Mouse (Mus musculus) layer of hippocampus, postnatal 14 days (tissue): ENCODE data around the gene Nphs2. TPM values are rescaled to one million over a fixed set of nuclear protein-coding genes. Genes with fewer than 3 reads are reported as not detected.
"Not testable (repeated sequence)": the region's sequence is repeated elsewhere in the genome, so short reads cannot be mapped to it uniquely, and the experiment has no call there.

Experiments used
- DNase-seq, 2 experiments: peaks; one replicate each; pipeline ENCODE4 v3.0.0; 2021 to 2022; ENCODE audit warnings: low spot score in 2 of 2, mixed read lengths in 1 of 2
- long read RNA-seq, 2 experiments: library from polyadenylated mRNA; stranded (forward); transcript quantifications; one replicate each; pipeline ENCODE4 v2.0.0; 2021
- total RNA-seq, 2 experiments: library from RNA; stranded (reverse); gene quantifications; 2 replicates each; pipeline ENCODE4 v1.2.3; 2021

The Nphs2 gene
- not detected for total RNA-seq
- long read RNA-seq, experiment 1, result 0 reads
- long read RNA-seq, experiment 2, result 0 reads

DNA sequence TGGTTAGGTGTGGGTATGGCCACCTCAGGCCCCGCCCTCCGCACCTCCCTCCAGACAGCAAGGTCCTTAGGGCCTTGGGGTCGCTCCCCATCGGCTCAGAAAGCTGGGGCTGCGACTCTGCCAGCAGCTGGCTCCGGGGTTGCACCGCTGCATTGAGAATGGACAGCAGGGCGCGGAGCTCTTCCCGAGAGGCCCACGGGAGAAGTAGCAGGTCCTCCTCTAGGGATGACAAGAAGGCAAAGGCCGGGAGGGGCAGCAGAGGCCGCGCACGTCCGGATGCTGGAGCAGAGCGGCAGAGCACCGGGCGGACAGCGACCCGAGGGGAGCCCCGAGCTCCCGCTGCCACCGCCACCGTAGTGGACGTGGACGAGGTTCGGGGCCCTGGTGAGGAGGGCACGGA lies at the start of gene Nphs2:
Gene Nphs2 (plus strand): TSS at position 98 of the 400 bp plus-strand sequence.
- DNase-seq, result no peak

DNA sequence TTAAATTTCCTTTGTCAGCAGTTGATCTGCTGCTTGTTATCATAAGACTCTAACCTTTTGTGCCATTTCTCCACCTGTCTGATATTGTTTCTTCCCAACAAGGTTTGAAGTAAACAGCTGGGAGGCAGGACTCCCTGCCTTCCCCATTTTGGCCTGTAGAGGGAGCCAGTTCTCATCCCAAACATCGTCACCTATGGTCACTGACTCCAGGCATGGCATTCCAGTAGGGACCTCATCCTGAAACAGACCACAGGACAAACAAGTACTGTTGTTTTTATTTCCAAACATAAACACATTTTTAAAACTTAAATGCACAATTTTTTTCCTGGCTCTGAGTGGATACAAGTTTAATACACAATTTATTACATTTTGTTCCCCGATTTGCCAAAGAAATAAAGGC lies 47.2 kb upstream of the Nphs2 start:
- peak; percentile 45 to 58 for DNase-seq

DNA sequence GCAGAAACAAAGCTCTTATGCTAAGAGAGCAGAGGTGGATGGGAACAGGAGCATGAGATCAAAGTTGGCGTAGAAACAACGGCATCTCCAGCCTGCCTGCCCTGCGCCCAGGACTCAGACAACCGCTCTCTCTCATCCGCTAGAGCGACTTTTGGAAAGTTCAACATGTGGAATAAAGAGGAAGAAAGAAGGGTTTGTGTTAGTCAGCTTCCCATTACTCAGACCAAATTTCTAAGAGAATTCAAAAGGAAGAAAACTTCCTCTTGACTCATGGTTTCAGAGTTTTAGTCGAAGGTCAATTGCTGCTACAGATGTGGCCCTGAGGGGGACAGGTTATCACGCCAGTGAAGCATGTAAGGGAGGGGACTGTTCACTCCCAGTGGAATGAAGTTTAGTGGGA lies 46.6 kb upstream of the Nphs2 start:
- DNase-seq, result no peak

DNA sequence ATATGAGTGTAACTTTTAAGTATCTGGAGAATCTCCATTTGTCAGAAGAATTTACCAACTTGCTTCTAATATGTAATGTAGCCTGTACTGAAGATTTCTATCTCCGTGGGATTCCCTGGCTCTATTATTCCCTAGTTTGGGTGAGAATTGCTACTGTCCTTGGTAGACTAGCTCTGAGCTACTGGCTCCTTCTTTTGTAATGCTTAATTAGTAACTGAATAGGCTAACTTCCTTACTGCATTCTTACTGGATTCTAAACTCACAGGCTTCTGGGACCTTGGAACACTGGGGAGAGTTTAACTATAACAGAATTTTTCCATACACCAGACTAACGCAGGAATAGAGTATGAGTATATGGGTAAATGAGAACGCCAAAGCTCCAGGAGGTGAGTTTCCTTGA lies 42.0 kb upstream of the Nphs2 start:
- DNase-seq, result not testable (repeated sequence)

DNA sequence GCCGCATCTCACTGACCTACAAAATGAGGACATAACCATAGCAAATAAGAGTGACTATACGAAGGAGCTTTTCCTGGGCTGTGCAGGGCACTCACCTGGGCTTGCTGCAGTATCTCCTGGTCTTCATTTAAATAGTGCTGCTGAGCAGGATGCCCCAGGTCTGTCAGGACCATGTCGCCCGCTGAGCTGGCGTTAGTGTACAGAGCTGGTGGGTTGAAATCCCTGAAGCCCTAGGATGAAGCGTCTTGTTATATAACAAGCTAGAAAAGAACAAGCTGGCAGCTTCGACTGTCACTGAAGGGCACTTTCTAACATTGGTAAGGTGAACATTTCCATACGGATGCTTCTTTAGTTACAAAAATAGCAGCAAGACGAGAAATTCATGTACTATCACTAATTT lies 40.1 kb upstream of the Nphs2 start:
- DNase-seq, result no peak

DNA sequence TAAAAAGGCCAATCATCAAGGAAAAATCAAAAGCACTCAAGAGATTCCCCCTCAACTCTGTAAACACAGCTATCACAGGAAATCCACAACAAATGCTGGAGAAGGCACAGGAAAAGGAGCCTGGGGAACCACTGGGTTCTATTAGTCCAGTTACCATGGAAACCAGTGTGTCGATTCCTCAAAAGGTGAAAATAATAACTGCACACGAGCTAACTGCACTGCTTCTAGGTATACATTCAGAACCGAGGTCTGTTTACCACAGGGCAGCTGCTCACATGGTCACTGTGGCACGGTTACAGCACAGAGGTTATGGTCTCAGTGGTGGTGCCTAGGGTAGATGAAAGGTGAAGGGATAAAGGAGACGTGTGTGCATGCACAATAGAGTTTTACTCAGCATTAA lies 38.9 kb upstream of the Nphs2 start:
- no peak for DNase-seq

DNA sequence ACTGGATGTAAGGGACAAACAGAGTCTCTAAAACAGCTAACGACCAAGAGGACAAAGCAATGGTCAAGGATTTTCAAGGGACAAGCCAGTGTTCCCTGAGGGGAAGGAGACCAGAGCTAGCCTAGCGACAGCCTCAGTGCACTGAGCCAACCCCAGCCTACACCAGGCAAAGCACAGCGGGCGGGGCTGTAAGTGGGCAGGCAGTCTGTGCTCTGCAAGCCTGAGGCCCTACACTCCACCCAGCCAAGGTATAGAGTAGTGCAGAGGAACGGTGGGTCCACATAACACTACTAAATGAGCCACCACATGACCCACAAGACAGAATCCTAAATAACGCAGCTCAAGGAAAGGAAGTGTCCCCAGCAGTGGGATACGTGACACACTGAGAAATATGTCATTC lies 36.9 kb upstream of the Nphs2 start:
- no peak for DNase-seq

DNA sequence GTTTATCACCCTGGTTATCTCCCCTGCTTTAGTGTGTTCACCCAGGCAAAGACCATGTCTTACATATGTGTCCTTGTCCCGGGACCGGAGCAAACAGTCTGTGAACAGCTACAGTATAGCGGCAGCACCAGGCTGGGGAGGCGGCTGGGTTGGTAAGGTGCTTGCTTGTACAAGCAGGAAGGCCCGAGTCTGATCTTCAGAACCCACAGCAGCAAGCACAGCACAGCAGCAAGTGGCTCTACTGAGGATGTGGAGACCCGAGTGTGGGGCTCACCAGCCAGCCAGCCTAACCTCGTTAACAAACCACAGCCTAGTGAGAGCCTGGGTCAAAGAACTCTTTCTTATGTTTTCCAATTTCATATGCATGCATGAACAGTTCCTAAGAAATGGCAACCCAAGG lies 30.4 kb upstream of the Nphs2 start:
- DNase-seq, result no peak

DNA sequence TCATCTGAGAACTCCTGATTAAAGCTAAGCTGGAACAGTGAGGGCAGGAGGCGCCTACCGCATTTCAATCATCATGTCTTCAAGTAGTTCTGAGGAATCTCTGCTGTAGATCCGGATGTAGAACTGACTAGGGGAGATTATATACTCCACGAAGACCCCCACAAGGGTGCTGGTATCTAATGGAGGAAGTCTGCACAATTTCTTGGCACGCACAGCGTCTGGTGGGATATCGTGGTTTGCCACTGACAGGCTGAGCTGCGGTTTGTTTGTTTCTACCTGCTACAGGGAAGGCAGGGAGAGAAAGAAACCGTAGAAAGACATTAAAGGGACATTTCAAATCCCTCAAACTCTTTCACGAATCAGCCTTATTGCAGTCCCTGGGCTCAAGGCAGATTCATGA lies 26.3 kb upstream of the Nphs2 start:
- DNase-seq, result no peak

DNA sequence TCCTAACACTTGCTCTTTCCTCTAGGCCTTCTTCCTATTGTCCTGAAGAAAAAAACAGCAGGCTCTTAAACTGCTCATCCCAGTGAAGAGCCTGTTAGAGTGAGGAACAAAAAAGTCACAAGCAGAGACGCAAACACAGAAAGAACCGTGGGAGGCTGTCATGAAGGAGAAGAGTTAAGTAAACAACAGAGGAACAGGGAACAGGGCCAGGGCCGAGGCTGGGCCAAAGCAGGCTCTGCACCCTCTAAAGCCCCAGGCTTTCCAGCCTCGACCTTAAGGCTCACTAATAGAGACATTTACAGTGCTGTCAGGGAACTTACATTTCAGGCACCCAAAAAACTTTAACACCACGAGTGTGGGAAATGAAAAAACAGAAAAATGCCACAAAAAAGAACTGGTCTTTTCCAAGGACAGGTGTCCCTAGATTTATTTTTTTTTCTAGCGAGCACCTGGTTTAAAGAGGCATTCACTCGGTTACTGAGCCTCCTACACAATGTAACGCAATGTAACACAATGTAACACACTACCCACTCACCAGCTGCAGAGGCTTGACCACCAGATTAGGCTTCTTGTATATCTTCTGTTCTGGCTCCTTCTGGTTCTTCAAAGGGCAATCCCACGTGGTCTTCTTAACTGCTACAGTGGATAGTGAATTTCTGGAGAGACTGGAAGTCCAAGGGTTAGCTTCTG lies 25.5 kb upstream of the Nphs2 start:
- DNase-seq, result peak in 1 of 2 experiments; percentile 59

DNA sequence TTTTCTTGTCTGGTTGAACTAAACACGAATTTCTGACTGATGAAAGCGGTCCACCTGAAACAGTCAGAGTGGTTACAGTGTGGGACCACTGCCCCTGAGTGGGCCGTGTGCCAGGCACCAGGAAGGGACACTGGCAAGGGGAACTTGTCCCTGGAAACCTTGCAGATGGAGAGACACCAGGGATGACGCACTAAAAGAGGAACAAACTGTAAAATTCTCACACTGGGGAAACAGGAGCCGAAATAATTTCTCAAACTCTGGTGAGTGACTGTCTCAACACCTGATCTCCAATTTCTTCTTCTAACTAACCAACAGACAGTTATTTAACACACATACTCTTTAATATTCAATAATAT lies 25.0 kb upstream of the Nphs2 start:
- no peak for DNase-seq

DNA sequence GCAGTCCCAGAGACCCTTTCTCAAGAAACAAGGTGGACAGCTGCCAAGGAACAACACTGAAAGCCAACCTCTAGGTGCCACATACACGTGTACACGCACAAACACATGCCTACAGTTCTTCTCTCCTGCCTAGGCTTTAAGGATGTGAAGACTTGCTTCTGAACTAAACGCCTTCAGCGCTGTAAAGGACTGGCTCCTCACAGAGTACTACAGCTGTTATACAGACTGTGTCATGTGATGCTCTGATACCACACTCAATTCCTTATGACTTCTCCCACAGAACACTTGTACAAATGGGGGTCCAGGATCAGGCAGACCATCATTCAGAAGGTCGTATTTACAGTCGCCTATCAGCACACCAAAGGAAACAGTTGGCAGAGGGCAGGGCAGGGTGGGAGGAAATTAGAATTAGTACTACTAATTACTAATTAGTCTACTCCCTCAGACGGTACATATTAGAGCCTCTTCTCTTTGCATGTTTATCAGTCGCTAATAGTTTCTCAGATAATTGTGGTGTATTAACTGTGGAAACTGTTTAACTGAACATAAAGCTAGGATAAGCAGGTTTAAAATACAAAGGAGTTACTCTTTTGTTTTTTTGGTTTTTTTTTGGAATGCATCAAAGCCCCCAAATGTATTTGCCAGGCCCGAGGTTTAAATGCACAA lies 21.8 kb upstream of the Nphs2 start:
- no peak for DNase-seq

DNA sequence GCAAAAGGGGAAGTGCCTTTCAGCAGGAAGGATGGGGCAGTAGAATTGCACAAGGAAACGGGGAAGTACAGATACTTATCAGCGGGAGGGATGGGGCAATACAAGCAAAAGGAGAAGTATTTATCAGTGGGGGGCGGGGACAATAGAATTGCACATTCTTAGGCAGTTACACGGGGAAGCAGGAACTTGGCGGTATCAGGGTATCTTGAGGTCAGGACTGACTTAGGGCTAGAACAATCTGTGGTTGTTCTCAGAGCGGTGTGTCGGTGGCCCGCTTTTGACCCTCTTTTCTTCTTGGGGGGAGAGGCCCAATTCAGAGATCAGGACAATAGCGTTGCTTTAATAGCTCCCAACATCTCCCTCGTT lies 21.3 kb upstream of the Nphs2 start:
- DNase-seq, result not testable (repeated sequence)

DNA sequence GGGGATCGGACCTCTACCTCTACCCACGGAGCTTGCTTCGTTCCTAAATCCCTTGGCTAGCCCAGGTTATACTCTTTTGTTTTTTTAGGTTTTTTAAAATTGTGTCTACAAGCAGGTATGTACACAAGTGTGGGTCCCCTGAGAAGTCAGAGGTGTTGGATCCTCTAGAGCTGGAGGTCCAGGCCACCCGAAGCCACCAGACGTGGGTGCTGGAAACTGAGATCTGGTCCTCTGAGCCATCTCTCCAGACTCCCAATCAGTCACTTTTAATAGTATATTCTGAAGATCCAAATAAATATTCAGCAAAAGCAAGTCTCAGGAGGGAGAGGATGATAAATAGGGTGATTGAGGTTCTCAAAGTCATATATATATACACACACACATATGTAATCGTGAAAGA lies 20.5 kb upstream of the Nphs2 start:
- no peak for DNase-seq

DNA sequence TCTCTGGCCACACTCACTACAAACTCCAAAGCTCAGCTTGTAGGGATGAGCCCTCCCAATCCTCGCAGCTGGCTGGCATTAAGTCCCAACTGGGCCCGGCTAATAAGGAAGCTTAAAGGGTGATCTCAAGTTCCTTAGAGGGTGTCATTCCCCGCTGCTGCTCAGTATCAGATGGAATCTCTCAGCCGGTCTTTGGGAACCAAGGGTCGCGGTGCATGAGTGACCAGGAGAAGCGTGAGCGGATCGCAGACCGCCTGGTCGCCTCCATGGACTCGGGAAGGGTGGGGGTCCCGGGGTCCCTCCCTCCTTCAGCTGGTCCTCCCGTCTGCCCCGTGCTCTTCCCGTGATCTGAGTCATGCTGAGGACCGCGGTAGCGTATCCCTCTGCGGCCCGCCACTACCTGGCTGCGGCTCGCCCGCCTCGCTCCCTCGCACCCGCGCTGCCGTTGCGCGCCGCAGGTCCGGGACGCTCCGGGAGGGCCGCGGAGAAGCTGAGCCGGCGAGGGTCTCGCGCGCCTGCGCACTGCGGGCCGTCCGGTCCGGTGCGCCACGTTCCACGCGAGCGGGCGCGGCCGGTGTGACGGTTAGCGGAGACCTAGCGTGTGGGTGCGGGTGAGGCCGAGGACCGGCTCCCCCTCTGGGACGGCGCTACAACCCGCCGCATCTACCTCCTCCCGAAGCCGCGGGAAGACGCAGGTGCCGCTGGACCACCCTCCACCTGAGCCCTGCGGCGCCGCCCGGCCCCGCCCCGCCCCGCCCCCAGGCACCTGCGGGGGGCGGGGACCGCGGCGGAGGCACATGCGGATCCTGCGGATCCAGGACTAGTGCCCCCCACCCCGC lies 7.4 kb upstream of the Nphs2 start, which contains the start of gene Tdrd5:
Gene Tdrd5 (minus strand): TSS at position 754 of the 839 bp plus-strand sequence.
- peak; percentile 33 to 37 for DNase-seq

DNA sequence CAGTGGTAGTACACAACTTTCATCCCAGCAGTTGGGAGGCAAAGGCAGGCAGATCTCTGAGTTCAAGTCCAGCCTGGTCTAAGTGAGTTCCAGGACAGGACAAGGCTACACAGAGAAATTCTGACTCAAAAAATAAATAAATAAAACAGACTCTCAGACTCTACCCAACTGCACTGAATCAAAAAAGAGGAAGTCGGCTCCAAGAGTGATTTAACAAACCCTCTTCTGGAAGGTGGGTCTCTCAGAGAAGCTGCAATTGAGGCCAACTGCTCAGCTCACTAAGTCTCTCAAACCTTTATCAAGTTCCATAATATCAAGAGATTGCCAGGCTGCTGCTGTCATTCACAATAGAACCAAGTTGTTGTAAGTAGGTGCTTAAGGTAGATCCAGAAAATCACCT lies 1.9 kb upstream of the Nphs2 start:
- no peak for DNase-seq

DNA sequence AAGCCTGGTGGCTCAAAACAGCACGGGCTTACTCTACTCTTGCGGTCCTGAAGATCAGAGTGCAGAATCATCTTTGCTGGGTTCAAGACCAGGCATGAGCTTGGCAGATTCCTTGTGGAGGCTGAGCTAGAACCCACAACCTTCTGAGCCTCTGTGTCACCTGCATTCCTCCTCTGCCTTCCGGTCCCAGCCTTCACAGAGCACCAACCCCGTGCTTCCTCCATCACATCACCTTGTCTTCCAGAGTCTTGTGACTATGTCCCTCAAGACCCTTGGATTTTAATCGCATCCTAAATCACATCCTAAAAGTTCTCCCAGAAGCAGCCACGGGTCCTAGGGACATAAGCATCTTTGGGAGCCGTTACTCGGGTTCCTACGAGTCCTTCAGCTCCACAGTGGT lies 12.6 kb downstream of the Nphs2 start:
- no peak for DNase-seq

DNA sequence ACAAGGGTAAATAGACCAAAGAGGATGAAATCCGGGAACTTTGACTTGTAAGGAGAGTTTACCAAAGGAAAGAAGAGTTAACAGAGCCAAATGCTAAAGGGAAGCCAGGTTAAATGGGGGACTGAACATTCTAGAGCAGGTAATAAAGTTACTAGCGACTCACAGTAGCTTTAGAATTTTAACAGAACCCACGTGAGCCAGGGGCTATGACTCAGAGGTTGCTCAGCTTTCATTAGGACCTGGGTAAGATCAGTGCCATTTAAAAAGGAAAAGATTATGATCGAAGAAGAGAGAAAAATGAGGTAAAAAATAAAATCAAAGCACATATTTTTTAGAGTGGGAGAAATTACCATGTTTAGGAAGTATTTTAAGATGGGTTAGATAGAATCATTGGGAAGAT lies 30.3 kb downstream of the Nphs2 start:
- DNase-seq, result no peak

DNA sequence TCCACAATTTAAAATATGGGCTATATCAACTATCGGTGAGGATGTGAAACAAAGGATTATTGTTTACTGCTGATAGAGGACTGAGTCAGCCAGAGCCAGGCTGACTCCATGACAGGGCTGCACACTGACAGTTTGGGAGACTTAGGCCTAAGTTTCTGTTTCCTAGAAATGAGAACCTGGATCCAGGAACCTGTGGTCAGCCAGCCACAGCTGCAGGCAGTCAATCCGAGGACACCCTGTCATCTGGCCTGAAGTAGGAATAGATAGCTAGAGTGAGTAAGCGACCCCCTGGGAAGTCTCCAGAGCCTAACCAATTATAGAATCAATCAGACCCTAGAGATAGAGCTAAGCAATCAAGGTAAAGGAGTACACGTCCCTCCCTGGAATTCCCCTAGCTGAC lies 33.9 kb downstream of the Nphs2 start:
- no peak for DNase-seq

DNA sequence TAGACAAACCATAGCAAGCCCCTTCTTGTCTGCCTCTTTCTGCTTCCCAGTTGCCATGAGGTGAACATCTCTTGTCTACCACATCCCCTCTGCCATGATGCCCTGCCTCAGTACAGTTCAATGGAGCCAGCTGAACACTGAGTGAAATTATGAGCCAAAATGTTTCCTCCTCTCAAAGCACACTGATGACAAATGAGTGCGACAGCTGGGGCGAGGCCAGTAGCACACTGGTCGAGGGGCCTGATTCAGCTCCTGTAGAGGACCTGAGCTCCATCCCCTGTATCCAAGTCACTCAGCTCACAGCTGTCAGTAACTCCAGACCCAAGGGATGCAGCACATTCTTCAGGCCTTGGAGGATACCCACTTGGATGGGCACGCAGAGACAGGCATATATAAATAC lies 35.1 kb downstream of the Nphs2 start:
- DNase-seq, result no peak

DNA sequence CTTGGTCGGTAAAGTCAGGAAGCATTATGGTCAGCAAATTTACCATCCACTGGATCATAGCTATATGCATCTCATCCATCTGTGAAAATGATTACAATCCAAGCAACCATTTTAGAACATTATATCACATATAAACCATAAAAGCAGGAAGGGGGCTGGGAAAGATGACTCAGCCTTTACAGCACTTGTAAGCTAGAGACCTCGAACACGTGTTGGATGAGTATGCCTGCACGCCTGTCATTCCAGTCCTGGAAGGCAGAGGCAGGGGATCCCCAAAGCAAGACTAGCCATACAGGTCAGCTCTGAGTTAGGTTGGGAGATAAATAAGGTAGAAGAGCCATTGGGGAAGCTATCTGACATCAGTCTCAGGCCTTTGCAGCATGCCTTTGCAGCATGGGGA lies 38.5 kb downstream of the Nphs2 start:
- DNase-seq, result no peak

DNA sequence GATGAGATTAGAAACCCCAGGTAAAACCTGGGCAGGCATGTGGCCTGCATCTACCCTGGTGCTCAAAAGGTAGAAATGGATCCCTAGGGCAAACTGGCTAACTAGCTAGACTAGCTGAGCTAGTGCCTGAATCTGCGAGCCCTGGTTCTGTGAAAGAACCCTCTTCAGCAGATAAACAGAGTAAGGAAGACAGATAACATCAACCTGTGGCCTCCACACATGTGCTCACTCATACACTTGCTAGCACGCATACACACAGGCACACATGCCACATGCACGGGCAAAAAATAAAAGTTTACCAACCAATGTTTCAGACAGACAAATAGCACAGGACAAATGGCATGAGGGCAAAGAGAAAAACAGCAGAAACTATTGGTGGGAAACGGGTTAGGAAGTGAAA lies 39.9 kb downstream of the Nphs2 start:
- DNase-seq, result no peak
